Mouse (Mus musculus) G1E (cell line): ENCODE data around the gene Tmem179.

Experiments used
- CTCF ChIP-seq: IDR thresholded peaks from 2 replicates; pipeline ENCODE4 v1.5.1; 2012; ENCODE audit warnings: low read depth, low read length, inconsistent platforms, mixed read lengths
- GATA1 ChIP-seq: IDR thresholded peaks from 2 replicates; pipeline ENCODE4 v1.6.1; 2012; ENCODE audit warnings: borderline replicate concordance, low read length, inconsistent platforms, mixed read lengths
- TAL1 ChIP-seq: conservative IDR thresholded peaks from 2 replicates; pipeline ENCODE4 v1.6.1; 2012; ENCODE audit warnings: low read depth, low read length, inconsistent platforms, mixed read lengths

DNA sequence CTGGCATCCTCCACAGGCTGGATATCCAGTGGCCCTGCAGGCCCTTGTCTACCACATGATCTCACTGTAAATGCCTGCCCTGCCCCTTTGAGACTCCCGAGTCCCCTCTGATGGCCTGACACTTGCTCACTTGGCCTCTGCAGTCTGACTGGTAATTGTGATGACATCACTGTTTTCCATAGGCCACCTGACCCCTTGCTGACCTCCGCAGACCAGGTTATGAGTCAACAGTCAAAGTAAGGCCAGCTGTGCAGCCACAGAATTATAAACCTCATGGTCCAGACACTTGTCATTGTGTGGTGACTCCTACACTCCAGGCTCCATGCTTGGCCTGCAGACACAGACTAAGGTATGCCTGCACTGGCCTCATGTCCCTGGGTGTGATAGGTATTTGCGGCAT is 8.6 kb downstream of the Tmem179 start:
- TF ChIP-seq CTCF = no peak
- TF ChIP-seq GATA1 = no peak
- TF ChIP-seq TAL1 = no peak
